Comparison of ENCODE assay signal across 8 mouse cellular contexts in genomic region chr1:137898397-137898796, GRCm38 (mm10).
A peak's percentile ranks its signal among the peaks of the same experiment; 100 is the strongest.
DNase-seq lines count a peak whose midpoint lies in the region; ATAC-seq and TF ChIP-seq lines count a peak whose summit lies in the region.

No protein-coding gene starts in this region.

- peaks cover 4% of the 10 kb centered on the region; the same call in 1 of the 2 replicates for H3K36me3 ChIP-seq in heart, embryonic 13.5 days
- H3K36me3 ChIP-seq in kidney, postnatal 0 days (ENCODE audit: insufficient read depth, low read length) = no peaks in the 10 kb centered on the region
- H3K36me3 ChIP-seq in liver, adult 2 months (ENCODE audit: control insufficient read depth, insufficient read depth, low read length) = no peaks in the 10 kb centered on the region

- no peak for TF ChIP-seq POLR2A in liver, adult 2 months (IDR thresholded peaks at IDR 0.05; ENCODE audit: extremely low read depth, insufficient read depth, low read length)

- H3K4me2 ChIP-seq in heart, embryonic 13.5 days = peak overlapping the region; percentile 80
- H3K4me2 ChIP-seq in kidney, postnatal 0 days (ENCODE audit: low read length) = peak overlapping the region; percentile 76

- H3K4me1 ChIP-seq in heart, embryonic 13.5 days = peaks cover 25% of the 10 kb centered on the region
- H3K4me1 ChIP-seq in kidney, postnatal 0 days (replicated peaks; ENCODE audit: insufficient read depth, low read length) = no peaks in the 10 kb centered on the region
- H3K4me1 ChIP-seq in liver, adult 2 months (ENCODE audit: control insufficient read depth, insufficient read depth, low read length) = no peaks in the 10 kb centered on the region; the same call in 1 of the 2 replicates

- peak; percentile 78 for ATAC-seq in heart, embryonic 13.5 days (ENCODE audit: extremely low read depth, insufficient number of reproducible peaks, low FRiP score, low TSS enrichment)
- ATAC-seq in kidney, postnatal 0 days (replicated peaks; ENCODE audit: low FRiP score, low read depth) = peak; percentile 96
- peak; percentile 97 for ATAC-seq in monocyte, adult 5-6 weeks (replicated peaks; ENCODE audit: insufficient number of reproducible peaks, low FRiP score, low TSS enrichment, poor library complexity, severe bottlenecking)

- H3K4me3 ChIP-seq in heart, embryonic 13.5 days = peak overlapping the region; percentile 82
- H3K4me3 ChIP-seq in kidney, postnatal 0 days (replicated peaks; ENCODE audit: low read depth, low read length) = peak overlapping the region; percentile 44
- H3K4me3 ChIP-seq in liver, adult 2 months (ENCODE audit: insufficient read depth, low read depth, low read length) = peak overlapping the region; percentile 45

- no peaks in the 10 kb centered on the region for H3K27me3 ChIP-seq in heart, embryonic 13.5 days (replicated peaks)
- H3K27me3 ChIP-seq in kidney, postnatal 0 days (ENCODE audit: insufficient read depth, low read length) = no peaks in the 10 kb centered on the region
- H3K27me3 ChIP-seq in liver, adult 2 months (ENCODE audit: control insufficient read depth, insufficient read depth, low read length) = no peaks in the 10 kb centered on the region

- WGBS in heart, embryonic 13.5 days = under 1% methylated on average over 11 of the region's 11 CpGs
- 0% methylated on average over 11 of the region's 11 CpGs for WGBS in kidney, postnatal 0 days
- under 1% methylated on average over 11 of the region's 11 CpGs for WGBS in liver, adult 2 months

- peak overlapping the region; percentile 94 for H3K9ac ChIP-seq in heart, embryonic 13.5 days
- peak overlapping the region; percentile 71 for H3K9ac ChIP-seq in kidney, postnatal 0 days (ENCODE audit: low read depth, low read length)
- peak overlapping the region; percentile 16; the same call in 1 of the 2 replicates for H3K9ac ChIP-seq in liver, adult 2 months (ENCODE audit: low read depth, low read length)

- peak; percentile 89 for DNase-seq in CD4-positive, CD25-positive, alpha-beta regulatory T cell, adult 2 months (ENCODE audit: low read depth, low spot score)
- peak; percentile 73 for DNase-seq in c-Kit-positive CD71-negative TER-119-negative erythroid progenitor cells, embryonic 14.5 days (ENCODE audit: low read depth)
- DNase-seq in fibroblast of lung, adult 2 months (ENCODE audit: low read depth) = peak; percentile 91
- DNase-seq in kidney, postnatal 0 days (ENCODE audit: low spot score) = peak; percentile 98
- DNase-seq in liver, adult 2 months (ENCODE audit: extremely low read depth, low read depth, low spot score) = peak; percentile 61
- peak; percentile 87 to 89 for DNase-seq in spleen, postnatal 36 days (ENCODE audit: low spot score in 2 of 2)

- H3K9me3 ChIP-seq in heart, embryonic 13.5 days = no peaks in the 10 kb centered on the region
- no peaks in the 10 kb centered on the region for H3K9me3 ChIP-seq in kidney, postnatal 0 days (replicated peaks; ENCODE audit: low read length)

- no peaks in the 10 kb centered on the region for H3K79me2 ChIP-seq in liver, adult 2 months (ENCODE audit: control insufficient read depth, insufficient read depth, low read length)

- peak overlapping the region; percentile 97 for H3K27ac ChIP-seq in heart, embryonic 13.5 days (replicated peaks)
- peak overlapping the region; percentile 80 for H3K27ac ChIP-seq in kidney, postnatal 0 days
- H3K27ac ChIP-seq in liver, adult 2 months (replicated peaks; ENCODE audit: insufficient read depth, low read depth, low read length) = no peak overlapping the region

- no peak for TF ChIP-seq CTCF in kidney, postnatal 0 days (IDR thresholded peaks at IDR 0.05; ENCODE audit: low read depth)
- no peak for TF ChIP-seq CTCF in liver, adult 2 months (IDR thresholded peaks at IDR 0.05; ENCODE audit: low read depth, low read length)

Comparison
In these comparisons a context has a peak if more than half of its experiments do, and no peak if none do; other contexts are left out.
1. H3K9ac ChIP-seq: peak in every context shown above with its lines; median percentile 94 in heart, embryonic 13.5 days; 71 in kidney, postnatal 0 days; 16 in liver, adult 2 months.